6 mouse cellular contexts compared by ENCODE assay signal in the genomic region with DNA sequence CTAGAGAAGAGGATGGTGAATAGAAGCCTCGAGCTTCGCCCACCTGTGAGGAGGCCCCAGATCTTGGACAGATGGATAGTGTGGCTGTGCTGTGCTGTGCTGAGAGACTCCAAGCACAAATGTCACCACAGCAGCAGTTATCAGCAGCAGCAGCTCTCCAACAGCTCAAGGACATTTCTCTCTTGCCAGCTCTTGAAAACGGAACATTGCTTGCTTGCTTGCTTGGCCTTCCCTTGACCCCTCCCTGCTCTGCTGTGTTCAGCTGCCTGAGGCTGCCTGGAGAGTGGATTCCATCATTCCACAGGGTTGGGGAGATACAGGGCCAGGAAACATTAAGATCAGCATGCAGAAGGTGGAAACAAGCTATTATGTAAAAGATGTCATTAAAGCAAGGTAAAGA. TPM values are rescaled to one million over a fixed set of nuclear protein-coding genes. Genes with fewer than 3 reads are reported as not detected.
"Had no signal": no experiment of that assay in that cellular context is flagged by ENCODE, and none has a peak within 500 bp of the region (broad histone marks: within the 10 kb centered on the region; RNA-seq: fewer than 3 reads in every experiment).

No protein-coding gene starts in this region.

RNA-seq across cellular contexts. Expression of a gene that starts 24.6 kb away (rescaled TPM):
- total RNA-seq: megakaryocyte, adult 5-6 weeks had no signal
- polyA plus RNA-seq: liver, embryonic 16.5 days; lung, embryonic 14.5 days; macrophage; midbrain, embryonic 11.5 days; stomach, postnatal 0 days had no signal
